Mouse (Mus musculus) heart, postnatal 0 days (tissue): ENCODE measurements around the gene Pstpip1.

Source experiments
- CTCF ChIP-seq: IDR thresholded peaks from 2 replicates; pipeline ENCODE4 v1.5.1; 2016; ENCODE audit warnings: antibody characterized with exemption, control low read depth, low read depth
- EP300 ChIP-seq: IDR thresholded peaks from 2 replicates; pipeline ENCODE4 v1.6.1; 2016; ENCODE audit warnings: antibody characterized with exemption, low read depth

- no peak for TF ChIP-seq CTCF
- TF ChIP-seq EP300: no peak
Measured at GRCm38 (mm10) chr9:56167690-56168089, 77.9 kb downstream of the Pstpip1 start.
